ENCODE assay signal across 24 mouse cellular contexts in the genomic region with DNA sequence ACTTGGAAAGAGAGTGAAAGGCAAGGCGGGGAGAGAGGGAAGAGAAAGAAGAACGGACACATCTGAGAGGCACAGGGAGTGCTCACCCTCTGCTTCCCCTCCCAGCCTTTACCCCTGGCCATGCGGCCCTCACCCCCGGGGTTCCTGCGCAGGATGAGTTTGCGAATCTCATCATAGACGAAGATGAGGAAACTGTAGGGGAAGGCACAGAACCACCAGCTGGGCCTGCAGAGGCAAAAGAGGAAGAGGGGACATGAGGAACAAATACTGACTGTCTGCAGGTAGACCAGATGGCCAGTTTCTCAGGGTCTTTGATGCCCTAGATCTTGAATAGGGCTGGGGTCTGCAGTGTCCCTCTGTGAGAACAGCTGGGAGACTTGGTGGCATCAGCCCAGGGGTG. TPM values are rescaled to one million over a fixed set of nuclear protein-coding genes. Genes with fewer than 3 reads are reported as not detected.
DNase-seq lines count a peak whose midpoint lies in the region; ATAC-seq and TF ChIP-seq lines count a peak whose summit lies in the region.
"Had no signal": no experiment of that assay in that cellular context is flagged by ENCODE, and none has a peak within 500 bp of the region (broad histone marks: within the 10 kb centered on the region; RNA-seq: fewer than 3 reads in every experiment).

No protein-coding gene starts in this region.

- no peaks in the 10 kb centered on the region for H3K36me3 ChIP-seq in lung, postnatal 0 days (ENCODE audit: insufficient read depth, low read length)
- no peaks in the 10 kb centered on the region for H3K36me3 ChIP-seq in liver, postnatal 0 days (replicated peaks; ENCODE audit: insufficient read depth, low read length)
- H3K36me3 ChIP-seq: embryonic facial prominence, embryonic 15.5 days; heart, embryonic 13.5 days; stomach, embryonic 15.5 days had no signal

- H3K4me3 ChIP-seq in lung, postnatal 0 days (ENCODE audit: low read depth, low read length): no peak overlapping the region
- no peak overlapping the region for H3K4me3 ChIP-seq in liver, postnatal 0 days (ENCODE audit: low read depth, low read length)
- no peak overlapping the region for H3K4me3 ChIP-seq in olfactory bulb, adult 2 months (ENCODE audit: insufficient read depth, low read depth, low read length)
- H3K4me3 ChIP-seq: embryonic facial prominence, embryonic 15.5 days; heart, embryonic 13.5 days; hindbrain, embryonic 15.5 days; neural tube, embryonic 13.5 days; stomach, embryonic 15.5 days had no signal

- no peak for TF ChIP-seq EP300 in lung, postnatal 0 days (IDR thresholded peaks at IDR 0.05)
- TF ChIP-seq EP300 in liver, postnatal 0 days (IDR thresholded peaks at IDR 0.05; ENCODE audit: low read depth): no peak

- 79% methylated on average over 7 of the region's 7 CpGs for whole genome bisulfite sequencing in lung, postnatal 0 days
- WGBS in liver, postnatal 0 days (ENCODE audit: insufficient replicate concordance): 31% methylated on average over 7 of the region's 7 CpGs
- WGBS in olfactory bulb, adult 2 months: 72% methylated on average over 7 of the region's 7 CpGs

- peak; percentile 25 for DNase-seq in lung, postnatal 0 days (ENCODE audit: low spot score)
- no peak for DNase-seq in lung, postnatal 10 days
- DNase-seq in MEL-GATA-1-ER (ENCODE audit: extremely low read depth, low read depth): peak; percentile 74
- peak; percentile 49 for DNase-seq in liver, postnatal 0 days
- DNase-seq in cerebellum, adult 11-12 months: no peak
- DNase-seq in left cerebral cortex, adult 11 months (ENCODE audit: low spot score): no peak
- DNase-seq in right cerebral cortex, postnatal 14 days: no peak
- DNase-seq: cerebellum, postnatal 10 days; heart, adult 11 months; left cerebral cortex, postnatal 4 days; right cerebral cortex, postnatal 25 days; thymus, adult 2 months had no signal

- H3K4me2 ChIP-seq in lung, postnatal 0 days (replicated peaks; ENCODE audit: low read depth, low read length): no peak overlapping the region
- H3K4me2 ChIP-seq in liver, postnatal 0 days (ENCODE audit: low read depth, low read length): no peak overlapping the region
- H3K4me2 ChIP-seq: embryonic facial prominence, embryonic 15.5 days; heart, embryonic 13.5 days; hindbrain, embryonic 15.5 days; neural tube, embryonic 13.5 days; stomach, embryonic 15.5 days had no signal

- no peak overlapping the region for H3K27ac ChIP-seq in lung, postnatal 0 days (ENCODE audit: low read length)
- H3K27ac ChIP-seq in liver, postnatal 0 days (ENCODE audit: low read depth): 0 out of 2 replicates have a peak overlapping the region, but pooled peaks have one; percentile 34
- peak overlapping the region; percentile 1; the same call in 1 of the 2 replicates for H3K27ac ChIP-seq in olfactory bulb, adult 2 months (ENCODE audit: insufficient read depth, low read depth, low read length)
- H3K27ac ChIP-seq: embryonic facial prominence, embryonic 15.5 days; heart, embryonic 13.5 days; hindbrain, embryonic 15.5 days; neural tube, embryonic 13.5 days; stomach, embryonic 15.5 days had no signal

- TF ChIP-seq CTCF in lung, postnatal 0 days (IDR thresholded peaks at IDR 0.05): no peak
- TF ChIP-seq CTCF in liver, postnatal 0 days (IDR thresholded peaks at IDR 0.05; ENCODE audit: low read depth): no peak
- TF ChIP-seq CTCF in olfactory bulb, adult 2 months (IDR thresholded peaks at IDR 0.05; ENCODE audit: insufficient read depth, low read depth, low read length): no peak

- H3K27me3 ChIP-seq in lung, postnatal 0 days (replicated peaks; ENCODE audit: insufficient read depth, low read length): no peaks in the 10 kb centered on the region
- H3K27me3 ChIP-seq in liver, postnatal 0 days (ENCODE audit: insufficient read depth, low read length): no peaks in the 10 kb centered on the region
- H3K27me3 ChIP-seq: embryonic facial prominence, embryonic 15.5 days; hindbrain, embryonic 15.5 days; neural tube, embryonic 13.5 days; stomach, embryonic 15.5 days had no signal

- TF ChIP-seq POLR2A in olfactory bulb, adult 2 months (IDR thresholded peaks at IDR 0.05; ENCODE audit: insufficient read depth, low read depth, low read length): no peak

- no peak for ATAC-seq in lung, postnatal 0 days
- peak; percentile 35; the same call in 1 of the 2 replicates for ATAC-seq in liver, postnatal 0 days
- ATAC-seq: intestine, postnatal 0 days had no signal

- H3K9me3 ChIP-seq in lung, postnatal 0 days (ENCODE audit: low read length): no peaks in the 10 kb centered on the region
- no peaks in the 10 kb centered on the region for H3K9me3 ChIP-seq in liver, postnatal 0 days (ENCODE audit: low read length)
- H3K9me3 ChIP-seq: embryonic facial prominence, embryonic 15.5 days; heart, embryonic 13.5 days; hindbrain, embryonic 15.5 days; neural tube, embryonic 13.5 days; stomach, embryonic 15.5 days had no signal

- no peaks in the 10 kb centered on the region for H3K4me1 ChIP-seq in lung, postnatal 0 days (ENCODE audit: insufficient read depth, low read depth, low read length)
- H3K4me1 ChIP-seq in liver, postnatal 0 days (ENCODE audit: insufficient read depth): no peaks in the 10 kb centered on the region
- H3K4me1 ChIP-seq in olfactory bulb, adult 2 months (ENCODE audit: control insufficient read depth, insufficient read depth, low read length): peaks cover 28% of the 10 kb centered on the region
- H3K4me1 ChIP-seq: embryonic facial prominence, embryonic 15.5 days; heart, embryonic 13.5 days; hindbrain, embryonic 15.5 days; neural tube, embryonic 13.5 days; stomach, embryonic 15.5 days had no signal

- H3K9ac ChIP-seq in lung, postnatal 0 days (replicated peaks; ENCODE audit: low read depth): no peak overlapping the region
- no peak overlapping the region for H3K9ac ChIP-seq in liver, postnatal 0 days (replicated peaks)
- H3K9ac ChIP-seq: embryonic facial prominence, embryonic 15.5 days; heart, embryonic 13.5 days; hindbrain, embryonic 15.5 days; neural tube, embryonic 13.5 days; stomach, embryonic 15.5 days had no signal

RNA-seq across cellular contexts. Expression of a gene that starts 6.2 kb away (rescaled TPM):
- 488 and 561 TPM in 2 replicates for polyA plus RNA-seq in lung, postnatal 0 days (2015; fragmentation: Nextera tagmentation; extraction: Ambion mirVana)
- 88.2 and 92.7 TPM in 2 replicates for polyA plus RNA-seq in liver, postnatal 0 days (2015; fragmentation: Nextera tagmentation; extraction: Ambion mirVana)
- not detected in 2 replicates for polyA plus RNA-seq in olfactory bulb, adult 2 months (2012; ENCODE audit: insufficient read depth, insufficient read length, low replicate concordance, missing spikeins)

RNA-seq across cellular contexts. Expression of a gene that starts 27.0 kb away (rescaled TPM):
- 0.57 and 0.73 TPM in 2 replicates for polyA plus RNA-seq in lung, postnatal 0 days (2015; fragmentation: Nextera tagmentation; extraction: Ambion mirVana)
- polyA plus RNA-seq in liver, postnatal 0 days (2015; fragmentation: Nextera tagmentation; extraction: Ambion mirVana): 0.85 and 1.2 TPM in 2 replicates
- 361 and 745 TPM in 2 replicates for polyA plus RNA-seq in olfactory bulb, adult 2 months (2012; ENCODE audit: insufficient read depth, insufficient read length, low replicate concordance, missing spikeins)

RNA-seq across cellular contexts. Expression of a gene that starts 34.5 kb away (rescaled TPM):
- not detected in 2 replicates for polyA plus RNA-seq in lung, postnatal 0 days (2015; fragmentation: Nextera tagmentation; extraction: Ambion mirVana)
- polyA plus RNA-seq in liver, postnatal 0 days (2015; fragmentation: Nextera tagmentation; extraction: Ambion mirVana): not detected in 2 replicates
- polyA plus RNA-seq in olfactory bulb, adult 2 months (2012; ENCODE audit: insufficient read depth, insufficient read length, low replicate concordance, missing spikeins): not detected in 2 replicates
- polyA plus RNA-seq: embryonic facial prominence, embryonic 15.5 days; heart, embryonic 13.5 days; intestine, postnatal 0 days; kidney, embryonic 16.5 days; large intestine, adult 2 months; liver, adult 2 months; lung, embryonic 16.5 days; spleen, adult 2 months; stomach, embryonic 15.5 days had no signal

Comparison
In these comparisons a context has a peak if more than half of its experiments do, and no peak if none do; other contexts are left out.
1. DNase-seq: peak in lung, postnatal 0 days (single experiment), MEL-GATA-1-ER (single experiment) and liver, postnatal 0 days (single experiment); none in lung, postnatal 10 days (single experiment), cerebellum, adult 11-12 months (single experiment), left cerebral cortex, adult 11 months (single experiment) and right cerebral cortex, postnatal 14 days (single experiment).
2. RNA of a gene that starts 27.0 kb away (polyA plus RNA-seq): 361 to 745 TPM in olfactory bulb, adult 2 months; 0.85 to 1.2 TPM in liver, postnatal 0 days and 0.57 to 0.73 TPM in lung, postnatal 0 days; every median in the first group is over 100 times any median in the second.